Mouse (Mus musculus) cerebellum, postnatal 14 days (tissue): ENCODE measurements at regions not wholly inside any gene's neighbourhood (a gene's known extent, or its start where the extent isn't known, plus 50 kb on each side); places are given as distances from the start of the nearest gene placed in this dataset.

Source experiments
- DNase-seq, 2 experiments: peaks; one replicate each; pipeline ENCODE4 v3.0.0; 2021; ENCODE audit warnings: mixed read lengths in 2 of 2

DNA sequence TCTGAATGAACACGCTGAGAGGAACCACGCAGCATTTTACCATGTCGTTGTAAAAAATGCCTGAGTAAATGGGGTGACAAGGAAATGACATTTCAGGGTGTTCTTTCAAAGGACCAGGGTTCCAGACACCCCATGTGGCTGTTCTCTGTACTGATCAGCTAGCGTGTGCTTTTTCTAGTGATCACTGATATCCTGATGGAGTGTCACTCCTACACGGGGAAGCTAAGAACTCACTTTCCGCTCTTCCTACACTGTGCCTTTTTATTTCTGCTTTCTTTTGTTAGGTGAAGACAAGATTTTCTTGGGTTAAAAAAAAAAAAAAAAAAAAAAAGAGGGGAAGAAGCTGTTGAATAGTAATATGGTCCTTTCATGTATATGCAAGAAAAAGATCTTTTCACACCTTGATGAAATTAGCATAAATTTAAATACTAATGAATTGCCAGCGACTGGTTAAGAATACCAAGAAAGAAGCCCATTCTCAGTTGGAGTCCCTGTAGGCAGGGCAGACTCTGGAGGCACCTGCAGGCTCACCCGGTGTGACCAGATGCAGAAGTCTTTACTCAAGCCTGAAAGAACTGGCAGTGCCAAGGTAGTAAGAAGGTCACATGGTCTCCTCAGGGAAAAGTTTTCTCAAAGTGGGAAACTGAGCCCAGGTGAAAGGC is 270.2 kb upstream of the Irx2 start:
- no peak for DNase-seq

DNA sequence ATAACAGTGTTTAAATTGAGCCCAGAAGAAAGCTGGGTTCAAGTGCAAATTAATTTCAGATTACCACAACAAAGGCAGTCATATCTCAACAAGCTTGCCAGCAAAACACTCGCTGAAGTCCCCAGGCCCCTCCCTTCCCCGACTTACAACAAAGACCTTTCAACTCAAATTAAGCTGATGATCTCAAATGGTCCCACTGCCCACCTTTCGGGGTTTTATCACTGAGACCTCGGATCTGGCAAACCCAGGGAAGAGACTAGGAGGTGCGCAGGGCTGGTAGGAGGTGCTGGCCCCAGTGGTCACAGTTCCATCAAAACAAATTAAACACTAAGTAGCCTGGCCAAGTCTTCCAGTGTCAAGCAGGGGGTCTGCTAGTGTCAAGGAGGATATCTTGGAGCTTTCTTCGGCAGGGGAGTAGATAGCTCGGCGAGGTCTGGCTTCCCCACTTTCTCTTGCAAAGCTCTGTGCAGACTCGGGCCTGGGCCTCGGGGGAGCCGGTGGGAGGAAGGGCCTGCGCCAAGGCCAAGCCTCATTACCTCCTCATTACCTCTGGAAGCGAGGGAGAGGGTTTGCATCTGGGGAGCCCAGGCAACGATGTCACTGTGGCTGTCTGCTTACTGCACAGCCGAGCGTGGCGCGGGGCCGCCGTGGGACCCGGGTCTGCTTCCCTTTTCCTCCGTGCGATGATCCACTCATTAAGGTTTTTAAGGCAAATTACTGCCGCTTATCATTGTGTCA is 262.9 kb upstream of the Irx2 start:
- peak; percentile 10 to 24 for DNase-seq

DNA sequence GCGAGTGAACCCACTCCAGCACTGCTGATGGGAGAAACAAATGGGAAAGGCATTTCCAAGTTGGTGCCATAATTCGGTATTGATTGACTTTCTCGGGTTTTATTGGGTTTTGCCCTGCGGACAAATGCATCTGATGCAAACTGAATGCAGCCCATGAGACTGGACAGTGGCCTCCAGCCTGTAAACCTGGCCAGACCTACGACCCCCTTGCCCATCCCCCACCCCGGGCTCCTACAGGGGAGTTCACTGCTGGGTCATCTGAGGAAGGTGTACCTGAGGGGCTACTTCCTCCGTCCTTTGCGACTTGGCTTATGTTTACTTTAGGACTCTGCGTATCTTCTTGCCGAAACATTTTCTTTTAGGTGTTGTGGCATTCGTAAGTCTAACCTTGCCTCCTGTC is 262.3 kb upstream of the Irx2 start:
- no peak for DNase-seq

DNA sequence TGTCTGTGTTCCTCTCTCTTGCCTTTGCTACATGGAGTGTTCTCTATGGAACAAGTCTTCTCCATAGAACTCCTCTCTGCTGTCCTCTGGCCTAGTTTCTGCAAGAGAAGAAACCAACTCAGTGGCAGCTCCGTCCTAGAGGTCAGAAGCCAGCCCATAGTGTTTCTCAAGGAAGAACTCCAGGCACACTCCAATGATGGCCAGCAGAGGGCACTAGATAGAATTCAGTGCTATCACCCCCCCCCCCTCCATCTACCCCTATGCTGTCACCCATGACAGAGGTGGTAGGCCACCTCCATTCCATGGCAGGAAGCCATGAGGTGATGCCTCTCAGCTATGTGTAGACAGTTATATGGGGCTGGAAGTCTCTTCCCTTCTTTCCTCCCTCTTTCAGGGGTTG is 258.5 kb upstream of the Irx2 start:
- peak in 1 of 2 experiments; percentile 12 for DNase-seq

DNA sequence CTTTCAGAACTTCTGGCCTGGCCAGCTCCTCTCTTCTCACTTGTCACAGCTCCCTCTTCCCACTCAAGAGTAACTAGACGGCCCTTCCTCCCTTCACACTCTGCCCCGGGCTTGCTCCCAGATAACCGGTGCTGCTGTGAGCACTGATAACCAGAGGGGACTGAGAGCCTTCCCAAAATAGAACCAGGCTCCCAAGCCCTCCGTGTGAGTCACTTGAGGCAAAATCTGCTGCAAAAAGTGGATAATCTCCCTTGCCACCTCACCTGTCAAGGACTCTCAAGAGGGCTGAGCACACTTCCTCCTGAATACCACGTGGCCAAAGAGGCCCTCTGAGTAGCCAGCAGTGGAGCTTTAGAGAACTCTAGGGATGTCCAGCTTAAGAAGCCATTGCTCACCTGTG is 257.6 kb upstream of the Irx2 start:
- no peak for DNase-seq

DNA sequence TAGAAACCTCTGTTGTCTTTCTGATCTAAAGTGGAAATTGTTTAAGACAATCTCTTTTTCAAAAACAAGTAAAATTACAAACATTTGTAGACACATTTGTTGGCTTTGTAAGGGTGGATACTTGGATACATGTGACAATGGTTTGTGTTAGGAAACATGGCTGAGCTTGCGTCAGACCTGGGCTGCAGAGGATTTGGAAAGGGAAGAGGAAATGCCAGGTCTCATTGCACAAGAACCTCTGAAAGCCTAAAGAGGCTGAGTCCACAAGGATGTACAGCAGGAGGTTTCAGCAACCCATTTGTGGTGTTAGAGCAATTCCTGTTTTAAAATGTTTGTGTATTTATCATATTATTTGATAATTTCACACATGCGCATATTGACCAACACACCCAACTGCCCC is 235.3 kb upstream of the Irx2 start:
- no peak for DNase-seq

DNA sequence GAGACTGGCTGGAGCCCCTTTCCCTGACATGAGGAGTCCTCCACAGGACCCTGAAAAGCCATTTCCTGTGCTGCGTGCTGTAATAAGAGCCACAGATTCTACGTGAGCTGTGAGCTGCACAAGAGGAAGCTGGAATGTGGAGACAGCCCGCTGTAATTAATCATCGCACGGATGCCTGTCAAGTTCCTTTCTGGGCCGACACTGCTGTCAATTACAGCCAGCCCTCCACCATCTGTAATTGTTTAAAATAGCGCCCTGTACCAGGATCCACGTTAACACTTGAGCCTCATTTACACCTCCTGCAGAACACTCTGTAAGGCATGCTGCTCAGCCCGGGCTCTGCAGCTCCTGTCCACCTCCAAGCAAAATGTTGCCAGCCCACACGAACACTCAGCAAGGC is 227.9 kb upstream of the Irx2 start:
- peak; percentile 6 to 11 for DNase-seq

DNA sequence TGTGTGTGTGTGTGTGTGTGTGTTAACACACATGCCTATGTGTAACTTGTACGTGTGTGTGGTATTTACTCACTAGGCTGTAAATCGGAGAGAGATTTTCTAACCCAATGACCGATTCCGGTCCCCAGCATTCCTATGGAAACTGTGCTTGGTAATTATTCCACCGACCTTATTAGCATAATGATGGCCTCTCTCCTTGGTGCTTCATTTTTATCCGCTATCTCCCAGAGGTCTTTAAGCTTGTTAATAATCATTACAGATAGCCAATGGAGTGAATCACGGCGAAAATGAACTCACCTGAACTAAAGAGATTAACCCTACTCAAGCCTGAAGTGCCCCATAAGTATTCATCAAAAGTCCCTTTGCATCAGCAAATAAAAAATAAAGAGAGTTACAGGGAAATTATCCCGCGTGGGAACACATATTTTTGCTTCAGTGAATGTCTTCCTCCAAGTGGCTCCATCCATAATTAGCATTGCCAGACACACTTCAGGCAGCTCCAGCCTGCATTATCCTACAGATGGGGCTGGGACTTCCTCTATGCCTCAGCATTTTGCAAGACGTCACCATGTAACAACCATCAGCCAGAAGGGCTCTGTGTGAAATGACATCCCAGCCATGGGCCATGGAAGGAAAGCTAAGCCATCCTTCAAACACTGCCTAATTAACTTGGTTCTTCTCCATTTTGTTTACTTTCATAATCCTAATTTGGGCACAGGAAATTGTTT is 219.2 kb upstream of the Irx2 start:
- no peak for DNase-seq

DNA sequence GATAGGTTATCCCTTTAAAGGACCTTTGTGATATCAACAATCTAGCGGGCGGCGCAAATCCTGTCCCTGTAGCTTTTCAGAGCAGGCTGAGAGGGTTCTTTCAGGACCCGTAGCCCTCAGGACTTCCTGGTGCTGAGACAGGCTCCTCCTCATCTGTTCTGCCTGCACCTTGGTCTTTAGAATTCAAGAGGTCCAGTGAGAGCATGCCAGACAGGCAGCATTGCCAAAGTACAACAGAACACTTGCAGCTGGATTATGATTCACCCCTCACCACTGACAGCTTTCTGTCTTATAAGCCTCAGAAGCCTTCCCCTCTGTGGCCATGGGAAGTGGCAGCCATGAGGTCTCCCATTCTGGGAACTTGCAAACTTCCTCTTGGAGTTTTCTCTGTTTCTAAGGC is 216.0 kb upstream of the Irx2 start:
- DNase-seq, result no peak

DNA sequence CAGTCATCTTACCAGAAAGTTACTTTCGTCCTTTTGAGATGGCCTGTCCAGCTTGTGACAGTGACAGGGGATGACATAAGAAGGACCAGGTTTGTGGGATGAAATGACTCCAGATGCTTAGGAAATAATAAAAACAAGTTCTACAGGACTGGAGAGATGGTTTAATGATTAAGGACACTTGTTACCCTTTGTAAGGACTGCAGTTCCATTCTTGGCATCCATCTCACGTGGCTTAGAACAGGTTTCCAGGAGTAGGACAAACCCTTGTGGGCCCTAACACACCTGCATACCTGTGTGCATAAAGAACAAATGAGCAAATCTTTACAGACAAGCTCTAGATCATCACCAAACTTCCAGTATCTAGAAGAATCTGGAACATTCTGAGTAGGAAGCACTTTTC is 211.6 kb upstream of the Irx2 start:
- DNase-seq, result no peak

DNA sequence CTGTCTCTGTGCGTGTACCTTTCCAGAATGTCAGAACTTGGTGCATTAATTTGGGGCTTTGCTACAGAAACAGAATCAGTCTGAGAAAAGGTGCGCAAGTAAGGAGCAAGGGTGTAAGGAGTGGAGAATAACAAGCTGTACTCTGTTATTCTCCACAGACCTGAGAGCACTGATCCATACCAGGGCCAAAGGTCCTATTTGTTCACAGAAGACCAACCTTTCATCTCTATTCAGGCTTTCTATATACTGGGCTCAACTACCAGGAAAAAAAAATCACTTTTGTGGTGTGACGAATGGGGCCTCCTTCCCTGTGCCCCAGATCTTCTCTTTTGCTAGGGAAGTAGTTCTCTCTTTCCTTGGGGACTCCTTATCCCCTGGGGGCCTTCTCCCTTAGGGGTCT is 210.8 kb upstream of the Irx2 start:
- DNase-seq, result no peak

DNA sequence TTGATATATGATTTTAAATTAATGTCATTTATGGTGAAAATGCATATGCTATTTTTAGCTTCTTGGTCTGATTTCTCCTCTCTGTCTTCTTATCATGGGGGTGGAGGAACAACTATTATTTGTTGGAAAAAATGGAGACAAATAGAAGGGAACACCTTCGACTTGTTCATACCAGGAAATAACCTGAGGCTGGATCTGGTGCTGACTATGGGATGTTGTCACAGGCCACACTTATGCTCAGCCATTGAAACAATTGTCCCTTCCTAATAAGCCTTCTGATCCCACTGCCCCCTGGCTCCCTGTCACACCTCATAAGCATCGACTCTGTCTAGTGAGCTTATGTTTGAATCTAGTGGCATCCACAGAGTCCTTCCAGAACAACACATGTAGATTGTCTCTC is 210.3 kb upstream of the Irx2 start:
- no peak for DNase-seq

DNA sequence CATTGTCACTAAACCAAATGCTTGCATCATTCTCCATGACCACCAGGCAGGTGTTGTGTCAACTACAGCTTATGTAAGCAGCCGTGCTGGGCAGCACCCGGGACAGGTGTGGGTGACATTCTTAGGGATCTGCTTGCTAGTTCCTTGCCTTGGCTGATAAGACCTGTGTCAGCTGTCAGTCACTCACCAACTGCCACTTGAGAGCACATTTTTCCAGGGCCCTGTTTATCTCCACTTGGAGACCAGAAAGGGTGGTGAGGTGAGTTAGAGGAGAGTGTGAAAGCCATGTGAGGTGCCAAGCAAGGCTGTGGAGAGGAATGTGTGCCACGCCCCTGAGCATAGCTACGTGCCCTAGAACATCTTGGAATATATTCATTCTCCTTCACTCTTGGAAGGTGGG is 209.1 kb upstream of the Irx2 start:
- no peak for DNase-seq

DNA sequence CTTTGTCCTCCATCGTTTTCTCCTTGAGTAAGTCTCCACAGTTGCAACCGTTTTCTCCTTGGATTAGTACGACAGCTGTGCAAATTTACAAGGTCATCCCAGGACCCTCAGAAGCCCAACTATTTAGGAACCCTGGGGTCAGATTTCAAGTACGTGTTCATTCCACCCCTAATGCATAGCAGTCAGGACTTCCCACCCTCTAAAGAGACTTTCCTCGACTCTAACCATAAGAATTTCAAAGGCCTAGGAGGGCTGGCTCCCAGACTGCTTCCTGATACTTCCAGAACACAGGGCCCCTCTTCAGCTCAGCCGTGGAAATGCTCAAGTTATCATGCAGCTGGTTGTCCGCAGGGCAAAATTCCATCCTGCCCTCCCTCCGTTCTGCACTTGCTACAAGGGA is 202.7 kb upstream of the Irx2 start:
- DNase-seq, result no peak

DNA sequence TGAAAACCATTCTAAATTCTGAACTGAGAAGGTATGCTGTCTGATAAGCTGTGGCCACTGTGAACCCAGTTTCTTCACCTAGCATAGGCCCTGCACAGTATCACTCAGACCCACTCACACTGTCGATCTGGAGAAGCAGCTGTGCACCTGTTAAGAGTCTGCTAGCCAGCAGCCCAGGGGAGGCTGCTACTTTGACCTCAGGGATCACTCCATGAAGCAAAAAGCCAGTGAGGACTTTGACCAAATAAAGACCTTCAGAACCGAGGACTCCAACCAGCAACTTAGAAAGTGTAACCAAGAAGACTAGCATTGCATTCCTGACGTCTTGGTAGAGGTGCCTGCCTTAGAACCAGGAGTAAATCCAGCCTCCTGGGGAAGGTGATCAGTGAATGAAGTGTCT is 183.3 kb upstream of the Irx2 start:
- DNase-seq, result no peak

DNA sequence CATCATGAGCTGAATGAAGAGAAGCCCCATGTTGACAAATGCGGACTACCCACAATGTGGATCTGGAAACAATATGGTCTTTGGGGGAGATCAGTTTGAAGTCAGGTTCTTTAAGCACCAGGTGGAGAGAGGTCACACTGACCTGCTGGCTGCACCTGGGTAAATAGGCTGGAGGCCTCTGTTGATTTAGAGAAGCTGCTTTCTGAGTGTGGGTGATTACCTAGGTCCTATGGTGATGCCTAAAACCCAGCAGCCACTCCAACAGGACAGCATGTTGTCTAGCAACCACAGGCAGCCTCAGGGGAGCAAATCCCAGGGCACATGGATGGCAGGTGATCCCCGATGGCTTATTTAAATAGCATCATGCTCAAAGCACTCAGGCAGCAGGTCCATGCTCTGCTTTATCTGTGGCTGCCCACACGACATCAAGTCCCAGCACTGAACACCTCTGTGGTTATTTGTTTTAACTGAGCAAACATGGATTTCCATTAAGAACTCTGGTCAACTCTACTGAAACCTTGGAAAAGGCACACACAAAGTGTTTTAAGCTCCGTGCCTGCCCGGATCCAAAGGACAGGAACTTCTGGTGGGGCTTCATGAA is 180.1 kb upstream of the Irx2 start:
- no peak for DNase-seq

DNA sequence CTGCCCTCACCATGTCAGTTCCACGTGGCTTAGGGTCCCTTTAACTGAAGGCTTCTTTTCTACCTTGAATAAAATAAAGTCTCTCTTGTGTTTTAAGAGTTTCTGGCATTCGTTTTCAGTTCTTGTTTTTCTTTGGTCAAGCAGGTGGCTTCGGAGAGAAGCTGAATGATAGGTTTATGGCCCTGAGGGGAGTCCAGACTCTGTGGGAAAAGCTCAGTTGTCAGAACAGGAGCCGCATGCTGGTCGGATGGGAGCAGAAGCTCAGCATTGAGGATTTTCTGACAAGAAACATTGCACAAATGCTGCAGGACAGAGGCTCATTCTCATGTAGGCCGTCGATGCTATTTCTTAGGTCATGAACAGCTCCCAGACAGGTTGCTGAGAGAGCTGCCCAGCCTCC is 133.3 kb upstream of the Irx2 start:
- DNase-seq, result no peak

DNA sequence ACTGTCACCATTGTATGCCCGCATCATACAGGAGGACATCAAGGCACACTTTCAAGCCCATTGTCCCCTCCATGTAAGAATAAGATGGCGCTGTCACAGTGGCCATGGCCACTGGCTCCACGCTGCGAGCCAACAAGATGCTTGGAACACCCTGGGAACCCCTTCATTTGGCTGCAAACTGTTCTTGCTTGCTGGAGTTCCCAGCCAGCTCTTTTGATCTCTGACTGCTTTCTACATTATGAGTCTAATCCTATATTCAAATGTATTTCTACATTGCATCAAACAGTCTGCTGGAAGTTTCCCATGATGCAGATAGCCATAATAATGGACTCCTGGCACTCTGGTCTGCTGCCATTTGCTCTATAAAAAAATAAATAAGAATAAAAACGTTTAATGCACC is 131.6 kb upstream of the Irx2 start:
- no peak for DNase-seq

DNA sequence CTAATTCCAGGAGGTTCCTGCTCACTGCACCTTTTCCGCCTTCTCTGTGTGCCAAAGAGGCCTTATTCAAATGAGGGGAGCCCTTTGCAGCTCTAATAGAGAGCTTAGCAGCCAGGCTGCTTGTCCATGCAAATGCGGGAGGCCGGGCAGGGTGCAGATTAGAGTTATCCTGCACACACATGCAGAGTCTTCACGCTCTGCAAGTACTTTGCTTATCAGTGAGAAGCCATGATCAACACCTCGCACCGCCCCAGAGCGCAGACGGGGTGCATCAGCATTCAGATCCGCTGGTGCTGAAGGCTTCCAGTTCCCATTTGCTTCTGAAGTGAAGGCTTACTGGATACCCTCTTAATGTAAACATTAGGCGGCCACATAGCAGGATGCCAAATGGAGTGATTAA is 131.1 kb upstream of the Irx2 start:
- no peak for DNase-seq

DNA sequence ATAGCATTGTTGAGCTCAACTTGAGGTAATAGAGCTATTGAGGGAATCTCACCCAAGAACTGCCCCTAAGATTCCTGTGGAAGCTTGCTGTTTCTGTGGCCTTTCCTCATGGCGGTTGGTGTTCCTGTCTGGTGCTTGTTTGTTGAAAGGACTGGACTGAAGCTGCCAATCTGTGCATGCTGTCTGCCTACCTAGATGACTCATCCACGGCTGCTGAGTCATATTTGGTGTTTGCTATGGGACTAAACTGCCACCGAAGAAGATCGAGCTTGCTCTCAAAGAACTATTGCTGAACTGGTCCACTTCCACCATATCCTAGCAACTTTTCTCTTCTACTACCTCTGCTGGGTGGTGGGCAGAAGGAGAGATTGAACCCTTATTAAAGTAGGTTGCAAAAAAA is 122.7 kb upstream of the Irx2 start:
- DNase-seq, result no peak

DNA sequence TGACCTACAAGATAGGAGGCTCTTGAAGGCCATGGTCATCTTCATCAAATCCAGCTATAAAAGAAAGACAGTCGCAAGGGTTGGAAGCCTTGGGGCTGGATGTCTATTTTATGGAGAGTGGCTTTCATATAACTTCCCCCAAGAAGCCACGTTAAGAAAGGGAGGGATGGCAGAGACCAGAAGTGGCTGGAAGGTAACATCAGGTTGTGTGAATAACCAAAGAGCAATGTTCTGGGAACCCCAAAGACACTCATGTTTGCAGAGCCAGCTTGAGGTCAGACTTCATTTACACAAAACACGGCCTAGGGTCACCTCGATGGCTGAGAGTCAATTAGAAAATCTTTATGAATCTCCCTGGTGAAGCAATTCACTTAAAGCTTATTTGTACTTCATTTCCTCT is 90.0 kb upstream of the Irx2 start:
- no peak for DNase-seq

DNA sequence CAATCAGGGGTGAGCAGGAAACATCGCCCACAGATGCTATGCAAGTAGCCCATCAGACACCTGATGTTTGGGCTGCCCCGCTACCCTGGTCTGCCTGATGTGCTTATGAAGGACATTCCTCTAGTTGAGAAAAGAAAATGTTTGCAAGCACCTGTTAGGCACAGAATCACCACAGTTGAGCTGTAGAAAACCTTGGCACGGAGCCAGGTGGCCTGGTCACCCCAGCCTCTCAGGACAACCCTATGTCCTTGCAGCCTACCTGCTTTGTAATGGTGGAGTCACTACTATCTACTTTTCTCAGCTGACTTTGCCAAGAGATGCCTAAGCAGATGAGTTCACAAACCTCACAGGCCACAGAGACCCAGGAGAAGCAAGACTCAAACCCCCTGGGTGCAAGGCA is 86.9 kb upstream of the Irx2 start:
- DNase-seq, result peak in 1 of 2 experiments; percentile 10

DNA sequence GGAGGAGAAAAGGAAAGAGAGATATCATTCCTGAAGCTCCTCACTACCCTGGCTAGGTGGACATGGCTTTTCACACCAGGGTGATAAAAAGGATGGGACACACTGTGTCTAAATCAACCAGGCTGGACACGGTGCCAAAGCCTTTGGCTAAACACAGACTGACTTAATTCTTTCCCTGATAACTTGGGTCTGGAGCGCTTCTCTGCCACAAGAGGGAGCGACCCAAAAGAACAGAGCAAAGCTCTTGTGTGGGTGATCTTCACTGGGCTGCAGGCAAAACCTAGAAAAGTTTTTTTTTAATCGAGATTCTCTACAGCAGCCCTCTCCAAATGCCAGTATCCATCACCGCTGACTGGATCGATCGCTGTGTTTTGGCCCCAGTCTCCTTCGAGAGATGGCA is 70.7 kb upstream of the Irx2 start:
- DNase-seq, result peak; percentile 18 to 20

DNA sequence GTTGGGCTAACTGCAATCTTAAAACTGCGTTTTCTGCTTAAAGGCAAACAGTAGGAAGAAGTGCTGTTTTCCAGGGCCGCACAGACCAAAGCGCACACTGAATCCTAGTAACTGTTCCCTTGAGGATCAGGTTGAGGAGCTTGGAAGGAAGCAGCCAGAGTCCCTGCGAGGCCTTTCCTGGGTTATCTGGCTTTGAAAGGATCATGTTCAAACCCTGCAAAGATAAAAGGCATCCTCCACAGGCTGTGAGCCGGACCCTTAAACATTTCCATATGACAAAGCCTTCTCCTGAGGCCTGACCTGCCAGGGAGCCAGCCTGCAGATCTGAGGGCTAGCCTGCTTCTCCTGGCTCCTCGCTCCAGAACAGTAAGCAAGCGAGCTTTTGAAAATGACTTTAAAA is 56.7 kb upstream of the Irx2 start:
- DNase-seq, result no peak
